ENCODE assay signal across 8 mouse cellular contexts in genomic region chr12:16895221-16895928, GRCm38 (mm10). TPM values are rescaled to one million over a fixed set of nuclear protein-coding genes. Genes with fewer than 3 reads are reported as not detected.
DNase-seq lines count a peak whose midpoint lies in the region; ATAC-seq and TF ChIP-seq lines count a peak whose summit lies in the region.

No protein-coding gene starts in this region.

- no peak for DNase-seq in layer of hippocampus, adult 2 months (ENCODE audit: low spot score in 2 of 2)
- DNase-seq in layer of hippocampus, adult 9-10 months (ENCODE audit: low spot score) = no peak
- DNase-seq in adrenal gland, adult 8-10 months = peak; percentile 47
- peak; percentile 67 for DNase-seq in embryonic facial prominence, embryonic 10.5 days (ENCODE audit: low spot score)
- DNase-seq in heart, adult 9 months (ENCODE audit: low spot score in 2 of 2) = peak; percentile 57 to 71
- DNase-seq in kidney, postnatal 36 days = peak; percentile 35 to 63

- peak; percentile 61 for ATAC-seq in midbrain, embryonic 12.5 days (ENCODE audit: low FRiP score, low read depth)

- WGBS in embryonic facial prominence, embryonic 10.5 days = under 1% methylated on average over 41 of the region's 41 CpGs
- under 1% methylated on average over 41 of the region's 41 CpGs for WGBS in midbrain, embryonic 12.5 days

- H3K4me1 ChIP-seq in embryonic facial prominence, embryonic 10.5 days = peaks cover 42% of the 10 kb centered on the region
- H3K4me1 ChIP-seq in midbrain, embryonic 12.5 days = peaks cover 31% of the 10 kb centered on the region
- peaks cover 12% of the 10 kb centered on the region for H3K4me1 ChIP-seq in testis, adult 2 months (ENCODE audit: control insufficient read depth, insufficient read depth, low read length)

- peak overlapping the region; percentile 89 for H3K9ac ChIP-seq in midbrain, embryonic 12.5 days (replicated peaks)

- no peak; the same call in 1 of the 2 replicates for TF ChIP-seq POLR2A in testis, adult 2 months (IDR thresholded peaks at IDR 0.05; ENCODE audit: control insufficient read depth, low read depth, low read length)

- H3K27me3 ChIP-seq in embryonic facial prominence, embryonic 10.5 days (replicated peaks; ENCODE audit: low read depth, poor library complexity, severe bottlenecking) = no peaks in the 10 kb centered on the region
- H3K27me3 ChIP-seq in midbrain, embryonic 12.5 days = no peaks in the 10 kb centered on the region
- no peaks in the 10 kb centered on the region for H3K27me3 ChIP-seq in testis, adult 2 months (ENCODE audit: control insufficient read depth, insufficient read depth, low read length)

- peak overlapping the region; percentile 97 for H3K27ac ChIP-seq in layer of hippocampus, adult 2 months
- H3K27ac ChIP-seq in embryonic facial prominence, embryonic 10.5 days (replicated peaks) = peak overlapping the region; percentile 93
- H3K27ac ChIP-seq in midbrain, embryonic 12.5 days (replicated peaks) = peak overlapping the region; percentile 96
- peak overlapping the region; percentile 93 for H3K27ac ChIP-seq in testis, adult 2 months (ENCODE audit: control insufficient read depth, insufficient read depth, low read depth, low read length)

- H3K4me3 ChIP-seq in layer of hippocampus, adult 2 months = peak overlapping the region; percentile 91
- peak overlapping the region; percentile 96 for H3K4me3 ChIP-seq in embryonic facial prominence, embryonic 10.5 days
- peak overlapping the region; percentile 94 for H3K4me3 ChIP-seq in midbrain, embryonic 12.5 days
- H3K4me3 ChIP-seq in testis, adult 2 months (ENCODE audit: control insufficient read depth, low read depth, low read length) = peak overlapping the region; percentile 99

- H3K9me3 ChIP-seq in embryonic facial prominence, embryonic 10.5 days = no peaks in the 10 kb centered on the region
- no peaks in the 10 kb centered on the region for H3K9me3 ChIP-seq in midbrain, embryonic 12.5 days

- no peaks in the 10 kb centered on the region for H3K36me3 ChIP-seq in embryonic facial prominence, embryonic 10.5 days (replicated peaks)
- no peaks in the 10 kb centered on the region for H3K36me3 ChIP-seq in midbrain, embryonic 12.5 days
- H3K36me3 ChIP-seq in testis, adult 2 months (ENCODE audit: control insufficient read depth, insufficient read depth, low read length) = no peaks in the 10 kb centered on the region

- TF ChIP-seq CTCF in layer of hippocampus, adult 2 months (conservative IDR thresholded peaks at IDR 0.05) = no peak
- no peak for TF ChIP-seq CTCF in testis, adult 2 months (IDR thresholded peaks at IDR 0.05; ENCODE audit: control insufficient read depth, insufficient read depth, insufficient replicate concordance, low read depth, low read length)

- H3K4me2 ChIP-seq in midbrain, embryonic 12.5 days (replicated peaks) = peak overlapping the region; percentile 74

RNA-seq across cellular contexts. Expression of gene Rock2, which starts 0.7 kb away (rescaled TPM):
- 100 to 1,000 TPM; 131 to 133 TPM for total RNA-seq in layer of hippocampus, adult 2 months (2021)
- total RNA-seq in adrenal gland, adult 8-10 months (2022) = 100 to 1,000 TPM in 2 of 4 experiments, 10 to 100 TPM in 2; 75.8 to 109 (median 89.6) TPM
- polyA plus RNA-seq in embryonic facial prominence, embryonic 10.5 days (2016; fragmentation: Nextera tagmentation; extraction: Ambion mirVana) = 12.7 and 13.1 TPM in 2 replicates
- 20.5 and 22.6 TPM in 2 replicates for polyA plus RNA-seq in midbrain, embryonic 12.5 days (2016; fragmentation: Nextera tagmentation; extraction: Ambion mirVana)
- polyA plus RNA-seq in testis, adult 2 months (2012; rRNA removed) = 2.1 and 2.9 TPM in 2 replicates

Comparison
In these comparisons a context has a peak if more than half of its experiments do, and no peak if none do; other contexts are left out.
1. DNase-seq: peak in adrenal gland, adult 8-10 months (single experiment), embryonic facial prominence, embryonic 10.5 days (single experiment), heart, adult 9 months (2 of 2) and kidney, postnatal 36 days (2 of 2); none in layer of hippocampus, adult 2 months (0 of 2) and layer of hippocampus, adult 9-10 months (single experiment).
2. Peak in every context shown above with its lines, with median percentiles within 50 percentile points of each other: H3K27ac ChIP-seq and H3K4me3 ChIP-seq.